Mouse (Mus musculus) bone marrow, adult 2 months (tissue): ENCODE results near the gene Far2. TPM values are rescaled to one million over a fixed set of nuclear protein-coding genes. Genes with fewer than 3 reads are reported as not detected.
"Not testable (repeated sequence)": the region's sequence is repeated elsewhere in the genome, so short reads cannot be mapped to it uniquely, and the experiment has no call there.

Experiments
- H3K27ac ChIP-seq: fragments of 200-500 bp; 2 replicates; pipeline ENCODE4 v1.5.1; 2012; ENCODE audit warnings: low read depth, mild to moderate bottlenecking, control low read depth, inconsistent platforms, low read length; ENCODE audit not compliant: control insufficient read depth, poor library complexity, insufficient read depth
- H3K4me1 ChIP-seq: fragments of 200-500 bp; 2 replicates; pipeline ENCODE4 v1.6.1; 2011; ENCODE audit warnings: low read length; ENCODE audit not compliant: control insufficient read depth, insufficient read depth
- H3K4me3 ChIP-seq: fragments of 200-500 bp; replicated peaks from 2 replicates; pipeline ENCODE3; 2011; ENCODE audit warnings: mild to moderate bottlenecking, low read depth, low read length, control low read depth; ENCODE audit not compliant: control insufficient read depth
- CTCF ChIP-seq: fragments of 200-500 bp; IDR thresholded peaks from 2 replicates; pipeline ENCODE4 v1.5.1; 2011; ENCODE audit warnings: low read length, control low read depth; ENCODE audit not compliant: control insufficient read depth, insufficient read depth
- POLR2A ChIP-seq: fragments of 200-500 bp; IDR thresholded peaks from 2 replicates; pipeline ENCODE4 v1.6.1; 2011; ENCODE audit warnings: low read depth, mild to moderate bottlenecking, control low read depth, low read length, borderline replicate concordance; ENCODE audit not compliant: control insufficient read depth
- WGBS: fragments of 180-500 bp; shearing (Covaris S2); methylation state at CpG from one replicate; pipeline ENCODE4 v1.1.7; 2018; 5-methylcytosine and 5-hydroxymethylcytosine counted together
- polyA plus RNA-seq: library from polyadenylated mRNA; stranded (reverse); fragments of >200 nt; gene quantifications from 2 replicates; pipeline ENCODE4 v1.2.4, GENCODE M21; 2011; ENCODE audit warnings: low replicate concordance; ENCODE audit not compliant: missing spikeins, insufficient read depth, insufficient read length

Gene Far2
- polyA plus RNA-seq, 1 experiment = 1.4 TPM

DNA sequence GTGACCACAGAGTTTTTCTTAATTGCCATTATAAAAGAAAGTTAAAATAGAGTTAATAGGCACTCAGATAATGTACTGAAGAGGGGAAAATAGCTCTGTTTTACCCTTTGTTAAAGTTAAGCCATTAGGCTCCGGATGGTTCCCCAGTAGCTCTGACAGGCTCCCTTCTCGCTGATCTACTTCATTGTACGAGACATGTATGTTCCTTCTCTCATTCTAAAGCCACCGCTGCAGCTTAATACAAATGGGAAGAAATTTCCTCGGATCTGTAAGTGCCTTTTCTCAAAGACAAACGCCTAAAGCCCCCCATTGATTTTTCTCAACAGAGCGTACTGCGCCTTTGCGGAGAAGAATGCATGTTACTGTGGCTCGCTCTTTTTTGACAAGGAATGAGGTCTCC is 85.3 kb downstream of the Far2 start:
- WGBS = 80% methylated on average over 10 of the region's 10 CpGs
- no peak for TF ChIP-seq POLR2A
- no peak for TF ChIP-seq CTCF

DNA sequence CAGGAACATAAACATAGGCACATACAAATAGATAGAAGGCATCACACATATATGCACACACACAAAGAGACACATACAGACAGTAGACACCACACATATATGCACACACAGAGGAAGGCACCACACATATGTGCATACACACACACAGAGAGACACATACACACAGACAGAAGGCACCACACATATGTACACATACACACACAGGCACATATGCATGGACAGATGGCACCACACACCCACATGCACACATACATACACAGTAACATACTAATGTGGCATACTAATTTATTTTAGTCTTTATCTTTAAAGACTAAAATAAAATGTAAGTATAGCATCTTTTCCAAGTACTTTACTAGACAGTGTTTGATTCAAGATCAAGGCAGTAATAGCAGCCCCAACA is 86.5 kb downstream of the Far2 start:
- H3K27ac ChIP-seq = no peak overlapping the region
- no peaks in the 10 kb centered on the region for H3K4me1 ChIP-seq
- H3K4me3 ChIP-seq = no peak overlapping the region
- TF ChIP-seq POLR2A (no peak), CTCF (no peak)

More for the DNA sequence above, 85.3 kb downstream of the Far2 start:
- Histone ChIP-seq H3K27ac (no peak overlapping the region), H3K4me3 (no peak overlapping the region), H3K4me1 (no peaks in the 10 kb centered on the region)

GRCm38 (mm10) chr6:148135769-148136382 is 88.8 kb downstream of the Far2 start:
- Histone ChIP-seq H3K27ac (no peak overlapping the region), H3K4me3 (no peak overlapping the region), H3K4me1 (no peaks in the 10 kb centered on the region)
- 26% methylated on average over 9 of the region's 9 CpGs for WGBS
- TF ChIP-seq CTCF (peak; percentile 84), POLR2A (no peak)

DNA sequence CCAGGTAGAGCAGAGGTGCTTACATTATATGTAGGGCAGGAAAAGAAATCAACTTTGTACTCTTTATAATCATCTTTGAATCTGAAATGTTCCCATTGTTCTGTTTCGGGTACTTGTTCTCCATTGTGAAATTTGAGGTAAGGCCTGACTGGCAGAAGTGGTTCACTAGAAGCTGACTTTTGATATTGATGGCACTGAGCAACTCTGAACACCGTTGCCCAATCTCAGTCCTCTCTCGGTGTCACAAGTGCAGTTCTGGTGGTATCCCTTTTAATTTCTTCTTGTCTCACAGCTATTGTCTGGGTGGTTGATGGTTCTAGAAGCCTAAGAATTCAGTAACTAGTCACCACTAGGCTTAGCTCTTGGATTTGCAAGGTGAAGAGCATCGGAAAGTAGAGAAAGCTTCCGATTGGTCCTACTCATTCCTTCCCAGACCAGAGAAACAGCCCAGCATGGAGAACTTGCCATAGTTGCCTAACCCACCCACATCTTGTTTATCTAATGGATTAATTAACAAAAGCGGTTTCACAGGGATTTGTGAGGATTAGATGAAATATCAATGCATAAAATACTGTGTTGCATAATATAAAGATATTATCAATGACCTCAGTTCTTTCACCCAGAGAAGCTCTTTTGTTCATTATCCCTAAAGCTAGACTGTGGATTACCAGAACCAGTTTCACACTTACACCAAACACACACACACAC is 92.4 kb downstream of the Far2 start:
- 73% methylated on average over 6 of the region's 6 CpGs for WGBS

DNA sequence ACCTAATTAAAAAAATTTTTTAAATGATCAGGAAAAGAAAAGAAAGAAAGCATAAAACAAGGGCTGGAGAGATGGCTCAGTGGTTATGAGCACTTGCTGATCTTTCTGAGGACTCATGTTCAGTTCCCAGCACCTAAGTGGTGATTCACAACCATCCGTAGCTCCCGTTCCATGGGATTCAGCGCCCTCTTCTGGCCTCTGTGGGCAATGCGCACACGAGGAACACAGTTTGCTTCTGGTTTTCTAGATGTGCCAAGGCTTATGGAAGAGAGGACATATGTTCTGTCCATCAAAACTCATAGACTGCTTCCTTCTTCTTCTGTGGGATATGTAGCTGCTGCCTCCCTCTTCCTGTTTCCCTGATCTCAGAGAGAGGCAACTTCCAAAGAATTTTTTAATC is 94.8 kb downstream of the Far2 start:
- 82% methylated on average over 5 of the region's 5 CpGs for WGBS
- Histone ChIP-seq H3K4me3 (no peak overlapping the region), H3K27ac (no peak overlapping the region), H3K4me1 (no peaks in the 10 kb centered on the region)
- TF ChIP-seq POLR2A = no peak
- TF ChIP-seq CTCF = no peak; the same call in 1 of the 2 replicates

More for the DNA sequence above, 92.4 kb downstream of the Far2 start:
- Histone ChIP-seq H3K4me1 (no peaks in the 10 kb centered on the region), H3K4me3 (no peak overlapping the region), H3K27ac (no peak overlapping the region)
- TF ChIP-seq CTCF (no peak), POLR2A (no peak)

DNA sequence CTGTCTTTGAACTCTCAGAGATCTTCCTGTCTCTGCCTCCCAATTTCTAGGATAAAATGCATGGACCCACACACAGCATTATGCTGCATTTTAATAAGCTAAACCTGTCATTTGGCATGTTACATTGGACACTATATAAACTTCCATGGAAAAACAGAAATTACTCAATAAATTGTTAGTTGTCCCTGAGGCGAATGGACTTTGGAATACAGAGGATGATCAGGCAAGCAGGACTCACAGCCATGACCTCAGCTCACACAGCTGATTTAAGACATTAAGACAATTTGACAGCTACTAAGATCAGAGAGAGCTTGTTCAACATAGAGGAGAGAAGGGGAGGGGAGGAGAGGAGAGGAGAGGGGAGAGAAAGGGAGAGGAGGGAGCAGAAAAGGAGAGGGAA is 95.4 kb downstream of the Far2 start:
- TF ChIP-seq CTCF = no peak
- TF ChIP-seq POLR2A = no peak
- 76% methylated on average over 1 of the region's 1 CpGs for WGBS
- no peaks in the 10 kb centered on the region for H3K4me1 ChIP-seq
- no peak overlapping the region for H3K4me3 ChIP-seq
- H3K27ac ChIP-seq = no peak overlapping the region

GRCm38 (mm10) chr6:148152305-148152704 is 105.2 kb downstream of the Far2 start:
- H3K27ac ChIP-seq, H3K4me3 ChIP-seq, H3K4me1 ChIP-seq: not testable (repeated sequence)
- 69% methylated on average over 4 of the region's 4 CpGs for whole genome bisulfite sequencing

GRCm38 (mm10) chr6:148172904-148173303 is 125.8 kb downstream of the Far2 start:
- TF ChIP-seq POLR2A = no peak
- TF ChIP-seq CTCF = no peak
- H3K27ac ChIP-seq = no peak overlapping the region
- WGBS = 32% methylated on average over 3 of the region's 3 CpGs
- no peaks in the 10 kb centered on the region for H3K4me1 ChIP-seq
- H3K4me3 ChIP-seq = no peak overlapping the region

DNA sequence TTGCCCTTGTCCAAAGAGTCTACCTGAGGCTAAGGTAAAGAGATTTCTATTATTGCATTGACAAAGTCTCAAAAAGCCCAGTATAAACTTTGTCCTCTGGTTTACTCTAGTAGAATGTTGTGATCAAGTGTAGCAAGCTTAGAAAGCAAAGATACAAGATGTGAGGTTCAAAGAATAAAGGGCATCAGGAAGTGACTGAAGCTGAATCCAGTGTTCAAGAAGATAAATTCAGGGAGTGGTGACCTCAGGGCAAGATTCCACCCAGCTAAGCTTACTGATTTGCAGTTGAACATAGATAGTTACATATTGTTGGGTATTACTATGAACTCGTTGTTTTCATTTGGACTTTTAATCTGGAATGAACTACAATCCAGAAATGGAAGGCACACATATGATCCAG is 138.6 kb downstream of the Far2 start:
- WGBS = 86% methylated on average over 1 of the region's 1 CpGs
- no peak for TF ChIP-seq POLR2A
- TF ChIP-seq CTCF = no peak
- no peaks in the 10 kb centered on the region for H3K4me1 ChIP-seq
- no peak overlapping the region for H3K4me3 ChIP-seq
- no peak overlapping the region for H3K27ac ChIP-seq
